Mouse (Mus musculus): ENCODE data around the gene Tmem191c.

Tmem191c gene

DNA sequence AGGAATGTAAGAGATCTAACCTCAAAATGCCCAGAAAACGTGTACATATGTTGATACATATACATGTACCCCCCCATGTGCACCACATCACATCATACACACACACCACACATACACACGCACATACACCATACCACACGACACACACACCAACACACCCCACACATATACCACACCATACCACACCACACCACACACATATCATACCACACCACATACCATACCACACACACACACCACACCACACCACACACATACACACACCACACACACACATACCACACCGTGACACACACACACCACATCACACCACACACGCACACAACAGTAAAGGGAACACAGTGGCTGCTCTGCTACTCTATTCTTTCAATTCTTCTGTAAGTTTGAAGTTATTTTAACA is 56.0 kb downstream of the Tmem191c start:
- DNase-seq: no peak
